ENCODE assay signal across 13 mouse cellular contexts in the genomic region with DNA sequence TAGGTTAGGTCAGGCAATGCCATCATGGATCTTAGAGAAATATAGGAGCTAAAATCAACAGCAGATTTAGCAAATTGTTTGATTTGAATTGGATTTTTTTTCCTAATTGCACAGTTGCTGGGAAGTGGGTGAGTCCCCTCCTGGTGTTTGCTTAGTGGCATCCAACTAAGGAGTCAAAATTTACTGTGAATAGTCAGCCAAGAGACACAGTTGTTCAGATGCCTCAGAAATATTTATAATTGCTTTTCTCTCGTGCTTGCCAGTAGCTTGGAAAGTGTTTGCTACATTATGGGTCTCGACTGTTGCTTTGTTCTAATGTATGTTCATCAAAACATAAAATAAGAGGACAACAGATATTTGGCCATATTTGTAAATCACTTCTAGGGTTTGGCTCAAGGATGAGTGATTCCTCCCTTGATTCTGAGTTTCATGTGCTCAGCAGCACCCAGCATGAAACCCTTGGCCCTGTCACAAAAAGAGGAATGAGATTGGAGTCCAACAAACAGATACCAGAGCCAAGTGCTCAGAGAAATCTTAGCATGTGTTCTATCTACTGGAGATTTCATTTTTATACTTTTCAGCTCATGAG.
DNase-seq lines count a peak whose midpoint lies in the region; ATAC-seq lines count a peak whose summit lies in the region.
"Had no signal": no experiment of that assay in that cellular context is flagged by ENCODE, and none has a peak within 500 bp of the region (broad histone marks: within the 10 kb centered on the region; RNA-seq: fewer than 3 reads in every experiment).

No protein-coding gene starts in this region.

- H3K4me2 ChIP-seq in heart, embryonic 11.5 days: no peak overlapping the region
- H3K4me2 ChIP-seq in kidney, embryonic 14.5 days (replicated peaks; ENCODE audit: low read depth, low read length): no peak overlapping the region
- H3K4me2 ChIP-seq: hindbrain, embryonic 15.5 days had no signal

- ATAC-seq in heart, embryonic 11.5 days (replicated peaks; ENCODE audit: insufficient number of reproducible peaks, low FRiP score, low TSS enrichment): no peak
- ATAC-seq in kidney, embryonic 14.5 days (ENCODE audit: low FRiP score, low TSS enrichment): no peak

- H3K4me3 ChIP-seq in heart, embryonic 11.5 days (ENCODE audit: low read depth, low read length): no peak overlapping the region
- H3K4me3 ChIP-seq in kidney, embryonic 14.5 days (ENCODE audit: low read length): no peak overlapping the region
- H3K4me3 ChIP-seq: embryonic facial prominence, embryonic 10.5 days; heart, adult 2 months; hindbrain, embryonic 15.5 days; myocyte had no signal

- no peaks in the 10 kb centered on the region for H3K27me3 ChIP-seq in heart, embryonic 11.5 days (ENCODE audit: control insufficient read depth, insufficient read depth, low read length)
- no peaks in the 10 kb centered on the region for H3K27me3 ChIP-seq in kidney, embryonic 14.5 days (ENCODE audit: control insufficient read depth, insufficient read depth, low read length)
- H3K27me3 ChIP-seq: hindbrain, embryonic 15.5 days had no signal

- H3K9ac ChIP-seq in heart, embryonic 11.5 days (ENCODE audit: low read depth, low read length): no peak overlapping the region
- no peak overlapping the region for H3K9ac ChIP-seq in kidney, embryonic 14.5 days (ENCODE audit: low read depth, low read length)
- H3K9ac ChIP-seq: hindbrain, embryonic 15.5 days had no signal

- DNase-seq in heart, adult 11 months: peak; percentile 79
- DNase-seq in kidney, postnatal 14 days: peak; percentile 17
- peak; percentile 60 for DNase-seq in brain, adult 2 months (ENCODE audit: low read depth, low spot score)
- DNase-seq in cerebellum, adult 8-10 months: peak; percentile 30
- DNase-seq in urinary bladder, postnatal 25 days (ENCODE audit: low spot score): no peak
- no peak for DNase-seq in urinary bladder, adult 18-20 months (ENCODE audit: low spot score in 2 of 2)

- WGBS in heart, embryonic 11.5 days (ENCODE audit: insufficient replicate concordance): 79% methylated on average over 2 of the region's 2 CpGs
- 64% methylated on average over 2 of the region's 2 CpGs for WGBS in kidney, embryonic 14.5 days

- no peaks in the 10 kb centered on the region for H3K4me1 ChIP-seq in heart, embryonic 11.5 days (ENCODE audit: control insufficient read depth, insufficient read depth, low read length)
- H3K4me1 ChIP-seq in kidney, embryonic 14.5 days (ENCODE audit: control insufficient read depth, insufficient read depth, low read length): no peaks in the 10 kb centered on the region; the same call in 1 of the 2 replicates
- H3K4me1 ChIP-seq: embryonic facial prominence, embryonic 10.5 days; hindbrain, embryonic 15.5 days had no signal

- H3K36me3 ChIP-seq in heart, embryonic 11.5 days (ENCODE audit: control insufficient read depth, insufficient read depth, low read length): no peaks in the 10 kb centered on the region
- no peaks in the 10 kb centered on the region for H3K36me3 ChIP-seq in kidney, embryonic 14.5 days (ENCODE audit: control insufficient read depth, insufficient read depth, low read length)
- H3K36me3 ChIP-seq: embryonic facial prominence, embryonic 10.5 days; hindbrain, embryonic 15.5 days had no signal

- no peaks in the 10 kb centered on the region for H3K9me3 ChIP-seq in heart, embryonic 11.5 days (replicated peaks; ENCODE audit: control insufficient read depth, low read length)
- H3K9me3 ChIP-seq in kidney, embryonic 14.5 days (ENCODE audit: control insufficient read depth, low read length): no peaks in the 10 kb centered on the region
- H3K9me3 ChIP-seq: embryonic facial prominence, embryonic 10.5 days; hindbrain, embryonic 15.5 days had no signal

- no peak overlapping the region for H3K27ac ChIP-seq in heart, embryonic 11.5 days (ENCODE audit: low read depth, low read length)
- H3K27ac ChIP-seq in kidney, embryonic 14.5 days (ENCODE audit: low read depth, low read length): no peak overlapping the region
- H3K27ac ChIP-seq: embryonic facial prominence, embryonic 10.5 days; heart, adult 2 months; hindbrain, embryonic 15.5 days; stomach, postnatal 0 days had no signal

Comparison
In these comparisons a context has a peak if more than half of its experiments do, and no peak if none do; other contexts are left out.
1. DNase-seq: peak in heart, adult 11 months (single experiment), kidney, postnatal 14 days (single experiment), brain, adult 2 months (single experiment) and cerebellum, adult 8-10 months (single experiment); none in urinary bladder, postnatal 25 days (single experiment) and urinary bladder, adult 18-20 months (0 of 2).